Mouse (Mus musculus): ENCODE data around the gene Wnt9a.
"Not testable (repeated sequence)": the region's sequence is repeated elsewhere in the genome, so short reads cannot be mapped to it uniquely, and the experiment has no call there.

The Wnt9a gene

DNA sequence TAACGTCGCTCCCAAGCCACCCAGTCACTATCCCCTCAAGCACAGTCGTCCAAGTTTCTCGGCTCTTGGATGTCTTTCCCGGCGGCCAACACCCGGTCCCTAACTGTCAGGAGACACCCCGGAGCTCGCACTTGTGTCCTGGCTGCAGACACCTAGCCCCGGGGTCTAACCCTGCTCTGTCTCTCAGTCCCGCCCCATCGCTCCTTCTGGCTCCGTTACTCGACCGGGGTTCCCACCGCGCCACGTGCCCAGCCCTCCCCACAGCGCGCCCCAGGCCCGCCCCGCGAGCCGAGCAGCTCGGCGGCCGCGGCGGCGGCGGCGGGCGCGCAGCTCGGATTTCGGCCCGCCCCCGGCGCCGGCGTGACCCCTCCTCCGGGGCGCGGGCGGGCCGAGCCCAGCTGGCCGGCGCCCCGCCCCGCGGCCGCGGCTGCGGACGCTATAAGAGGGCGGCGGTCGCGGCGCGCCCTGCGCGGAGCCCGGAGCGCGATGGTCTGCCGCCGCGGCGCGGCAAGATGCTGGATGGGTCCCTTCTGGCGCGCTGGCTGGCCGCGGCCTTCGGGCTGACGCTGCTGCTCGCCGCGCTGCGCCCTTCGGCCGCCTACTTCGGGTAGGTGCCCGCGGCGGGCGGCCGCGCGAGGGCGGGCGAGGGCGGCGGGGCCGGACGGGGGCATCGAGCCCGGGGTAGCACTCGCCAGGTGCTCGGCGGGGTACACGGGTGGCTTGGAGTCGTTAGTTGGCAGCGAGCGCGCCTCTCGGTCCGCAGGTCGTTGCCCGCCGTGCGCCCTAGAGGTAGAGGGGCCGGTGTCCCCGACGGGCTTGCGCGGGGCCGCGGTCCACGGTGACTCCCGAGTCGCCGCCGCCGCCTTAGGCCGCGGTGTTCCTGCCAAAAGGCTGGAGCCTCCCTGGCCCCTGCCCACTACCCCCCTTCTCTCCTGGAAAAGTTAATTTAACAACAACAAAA lies at the start of gene Wnt9a:
Wnt9a (plus strand) TSS at position 468 of the 961 bp plus-strand sequence.
- peak; percentile 57 to 68 for DNase-seq

DNA sequence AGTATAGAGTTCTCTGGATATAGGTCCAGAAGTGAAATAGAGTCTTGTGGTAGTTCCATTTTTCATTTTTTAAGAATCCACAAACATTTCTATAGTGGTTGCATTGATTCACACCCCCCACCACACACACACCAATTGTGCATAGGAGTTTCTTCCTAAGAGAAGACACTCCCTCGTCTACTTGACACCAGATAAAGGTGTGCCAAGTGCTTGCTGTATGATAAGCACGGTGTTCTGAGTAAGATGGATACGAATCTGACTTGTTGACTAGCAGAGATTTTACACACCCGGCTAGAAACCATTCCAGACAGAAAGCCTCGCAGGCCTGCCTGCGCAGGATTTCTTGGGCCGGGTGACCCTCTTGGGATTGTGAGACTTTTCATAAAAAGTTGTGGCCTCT lies 47.1 kb upstream of the Wnt9a start:
- no peak for DNase-seq

DNA sequence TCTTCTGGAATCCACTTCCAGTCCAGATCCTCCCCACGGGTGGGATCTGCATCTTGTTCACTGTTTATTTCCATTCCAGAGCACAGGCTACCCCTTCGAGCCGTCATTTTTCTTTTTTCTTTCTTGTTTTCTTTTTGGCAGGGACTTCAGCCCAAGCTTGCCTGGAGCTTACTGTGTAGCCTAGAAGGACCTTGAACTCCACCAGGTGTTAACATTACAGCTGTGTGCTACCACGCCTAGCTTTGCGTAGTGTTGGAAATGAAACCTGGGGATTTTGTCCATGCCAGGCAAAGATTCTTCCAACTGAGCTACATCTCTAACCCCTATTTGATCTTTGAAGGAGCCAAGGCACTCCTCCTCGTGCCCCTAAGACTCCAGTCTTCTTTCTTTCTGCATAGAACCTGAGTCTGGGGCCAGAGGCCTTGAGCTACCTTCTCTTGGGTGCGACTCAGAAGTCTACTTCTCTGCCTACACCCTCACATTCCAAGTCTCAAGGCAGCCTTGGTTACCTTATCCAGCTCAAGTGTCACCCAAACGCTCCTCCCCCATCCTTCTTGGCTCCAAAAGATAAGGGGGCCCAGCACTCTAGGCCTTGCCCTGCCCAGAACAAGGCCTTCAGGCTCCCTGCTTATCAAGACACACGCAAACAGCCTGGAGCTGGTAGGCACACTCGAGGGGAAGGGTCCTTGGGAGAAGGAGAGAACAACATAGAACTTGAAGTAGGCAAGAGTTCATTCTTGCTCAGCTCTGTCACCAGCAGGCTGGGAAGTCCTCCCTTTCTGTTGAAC lies 45.8 kb upstream of the Wnt9a start:
- DNase-seq = no peak

DNA sequence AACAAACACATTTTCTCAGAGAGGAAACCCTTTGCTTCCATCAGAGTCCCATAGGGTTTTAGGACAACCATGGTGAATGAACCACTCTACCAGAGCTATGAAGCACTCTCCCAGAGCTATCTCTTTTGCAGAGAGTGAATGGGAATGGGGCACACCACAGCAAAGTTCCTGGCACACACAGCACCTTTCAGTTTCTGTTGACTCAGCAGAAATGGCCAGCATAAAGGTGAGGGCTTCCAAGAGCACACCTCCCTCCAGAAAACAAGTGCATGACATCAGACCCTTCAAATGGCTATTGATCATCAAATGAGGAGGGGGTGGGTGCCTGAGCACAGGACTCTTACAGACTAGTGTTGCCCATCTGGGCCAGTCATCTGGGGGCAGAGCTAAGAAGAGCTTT lies 44.4 kb upstream of the Wnt9a start:
- no peak for DNase-seq

DNA sequence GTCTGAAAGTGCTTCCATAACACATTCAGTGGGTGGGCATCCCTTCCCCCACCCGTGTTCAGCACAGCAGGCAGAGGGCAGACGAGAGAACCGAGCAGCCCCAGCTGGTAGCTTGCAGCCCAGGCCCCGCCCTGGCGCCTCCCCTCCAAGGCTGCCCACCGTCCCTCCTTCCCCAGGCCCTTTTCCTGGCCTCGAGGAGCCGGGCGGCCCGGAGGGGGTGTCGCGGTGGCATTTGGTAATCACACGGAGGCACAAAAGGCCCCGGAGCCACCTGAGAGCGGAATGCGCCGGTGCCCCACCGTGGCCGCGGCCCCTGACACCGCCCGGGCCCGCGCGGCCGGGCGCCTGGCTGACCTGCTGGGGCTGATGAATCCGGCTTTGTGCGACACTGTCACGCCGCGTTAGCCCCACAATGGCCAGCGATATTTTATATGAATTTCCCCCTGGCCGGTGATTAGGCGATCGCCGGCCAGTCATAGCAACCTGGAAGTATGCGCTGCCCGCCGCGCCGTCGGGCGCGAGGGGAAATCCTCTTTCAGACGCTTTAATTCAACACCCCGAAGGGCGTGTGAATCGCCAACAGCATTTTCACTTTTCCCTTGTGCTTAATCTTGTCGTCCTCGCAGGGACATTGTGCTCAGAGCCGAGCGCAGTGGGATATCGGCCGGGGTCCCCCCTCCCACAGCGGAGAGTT lies 42.7 kb upstream of the Wnt9a start:
- DNase-seq = peak; percentile 79 to 84

DNA sequence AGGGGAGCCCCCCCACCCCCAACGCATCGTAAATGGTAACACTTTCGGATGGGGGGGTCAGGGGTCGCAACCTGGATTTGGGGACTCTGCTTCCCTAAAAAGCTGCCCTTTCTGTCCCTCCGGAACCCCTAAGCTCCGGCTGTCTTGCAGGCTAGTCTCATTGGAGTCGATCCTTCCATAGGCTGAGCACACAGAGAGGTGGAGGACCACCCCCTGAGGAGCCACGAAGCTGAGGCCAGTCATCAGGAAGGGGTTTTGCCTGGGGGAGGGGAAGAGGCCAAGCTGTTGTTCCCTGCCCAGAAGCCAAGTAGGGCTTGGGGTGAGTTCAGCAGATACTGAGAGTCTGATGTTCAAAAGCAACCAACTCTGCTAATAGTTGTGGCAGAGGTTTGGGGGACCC lies 42.1 kb upstream of the Wnt9a start:
- DNase-seq = peak; percentile 61 to 69

DNA sequence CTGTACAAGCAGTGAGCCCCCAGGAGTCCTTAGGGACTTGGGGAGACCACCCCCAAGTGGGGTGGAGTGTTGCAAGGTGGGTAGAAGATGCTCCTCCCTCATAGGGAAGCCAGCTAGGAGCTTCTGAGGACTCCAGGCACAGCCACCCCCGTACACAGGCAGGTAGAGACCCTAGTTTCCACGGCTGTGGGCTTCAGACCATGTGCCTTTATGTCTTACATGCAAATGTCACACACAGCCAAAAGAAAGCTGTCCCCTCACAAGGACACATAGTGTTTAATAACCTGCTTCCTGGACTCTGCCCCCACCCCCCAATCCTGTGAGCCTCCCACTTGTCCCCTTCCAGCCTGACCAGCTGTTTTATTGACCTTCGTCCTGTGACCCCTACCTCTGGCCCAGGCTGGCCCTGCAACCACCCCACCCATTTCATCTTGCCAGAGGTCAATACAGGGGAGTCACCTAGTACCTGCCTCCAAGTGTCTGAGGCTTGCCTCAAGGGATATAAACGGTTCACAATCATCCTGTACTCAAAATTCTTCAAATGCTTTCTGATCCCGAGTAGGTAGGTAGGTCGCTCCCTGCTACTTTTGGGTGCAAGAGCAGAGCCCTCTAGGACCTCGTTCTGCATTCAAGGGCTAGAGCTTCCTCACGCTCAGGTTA lies 41.4 kb upstream of the Wnt9a start:
- no peak for DNase-seq

DNA sequence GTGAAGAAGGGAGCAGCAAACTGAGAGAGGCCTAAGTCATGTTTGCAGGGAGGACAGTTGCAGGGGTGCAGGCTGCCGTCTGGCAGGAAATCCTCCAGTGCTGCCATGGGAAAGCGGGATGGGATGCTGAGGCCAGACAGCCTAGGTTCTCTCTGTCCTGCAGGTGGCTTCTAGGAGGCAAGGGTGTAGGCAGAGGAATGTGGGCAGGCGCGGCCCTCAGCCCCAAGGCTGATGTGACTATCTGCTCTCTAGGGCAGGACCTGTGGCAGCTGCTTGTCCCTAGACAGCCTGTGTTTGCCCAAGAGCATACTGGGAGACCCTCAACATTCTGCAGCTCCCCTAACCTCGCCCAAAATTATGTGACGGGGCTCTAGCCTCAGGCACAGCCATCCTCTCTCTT lies 40.0 kb upstream of the Wnt9a start:
- DNase-seq = no peak

DNA sequence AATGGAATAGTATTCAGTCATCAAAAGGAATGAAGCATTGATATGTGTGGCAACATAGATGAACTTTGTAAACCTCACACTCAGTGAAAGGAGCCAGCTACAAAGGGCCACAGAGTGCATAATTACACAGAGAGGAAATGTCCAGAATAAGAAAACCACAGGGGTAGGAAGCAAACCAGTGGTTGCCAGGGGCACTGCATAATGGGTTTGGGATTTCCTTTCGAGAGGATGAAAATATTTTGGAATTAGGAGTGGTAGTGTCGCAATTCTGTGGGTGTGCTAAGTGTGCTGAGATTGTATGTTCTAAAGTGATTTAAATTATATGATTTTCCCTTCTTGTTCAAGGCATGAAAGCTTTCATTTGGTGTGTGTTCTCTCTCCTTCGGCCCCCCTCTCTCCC lies 32.5 kb upstream of the Wnt9a start:
- DNase-seq = no peak

DNA sequence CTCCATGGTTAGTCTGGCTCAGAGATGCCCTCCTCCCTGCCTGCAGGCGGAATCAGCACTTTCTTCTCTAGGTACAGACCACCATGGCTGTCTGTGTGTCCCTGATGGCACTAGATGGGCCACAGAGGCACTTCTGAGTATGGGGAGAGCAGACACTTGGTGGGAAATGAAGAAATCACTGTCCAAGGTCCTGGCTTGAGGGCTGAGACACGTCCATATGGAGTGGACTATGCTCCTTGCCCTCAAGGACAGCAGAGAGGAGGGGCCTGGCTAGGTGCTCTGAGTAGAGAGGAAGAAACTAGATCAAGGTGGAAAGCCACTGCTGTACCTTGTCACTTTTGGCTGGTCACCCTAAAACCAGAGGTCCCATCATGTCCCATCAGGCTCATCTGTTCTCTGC lies 29.9 kb upstream of the Wnt9a start:
- no peak for DNase-seq

DNA sequence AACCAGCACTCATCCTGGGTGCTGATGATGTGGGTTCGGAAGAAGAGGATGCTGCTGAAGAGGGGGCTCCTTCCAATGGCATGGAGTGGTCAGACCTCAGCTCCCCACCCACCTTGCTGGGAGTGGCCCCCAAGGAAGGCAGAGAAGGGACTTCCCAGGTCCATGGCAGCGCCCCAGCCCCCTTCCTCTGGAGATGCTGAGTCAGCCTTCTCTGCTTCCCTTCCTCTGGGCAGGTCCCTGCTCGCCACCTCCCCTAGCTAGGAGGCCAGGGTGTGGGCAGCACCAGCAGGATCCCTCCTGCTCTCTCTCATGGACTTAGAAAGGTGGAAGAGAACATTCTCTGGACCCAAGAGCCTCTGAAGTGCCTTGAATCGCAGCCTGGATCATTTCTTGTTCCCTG lies 28.7 kb upstream of the Wnt9a start:
- no peak for DNase-seq

DNA sequence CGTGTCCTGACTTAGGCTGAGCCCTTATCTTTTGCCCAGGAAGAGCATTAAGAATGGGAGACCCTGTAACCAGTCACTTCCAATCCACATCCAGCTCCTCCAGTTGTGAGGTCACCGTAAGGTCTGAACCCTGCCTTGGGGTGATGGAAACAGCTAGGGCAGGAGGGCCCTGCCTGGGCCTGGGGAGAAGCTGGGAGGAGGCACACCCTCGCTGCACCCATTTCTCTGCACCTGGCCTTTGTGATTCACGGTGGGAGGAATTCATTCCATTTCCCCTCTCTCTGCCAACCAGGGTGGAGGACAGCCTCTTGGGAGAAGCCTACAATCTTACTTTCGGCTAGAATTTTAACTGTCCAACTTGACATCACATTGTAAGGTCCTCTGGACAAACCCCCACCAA lies 24.6 kb upstream of the Wnt9a start:
- DNase-seq = no peak

DNA sequence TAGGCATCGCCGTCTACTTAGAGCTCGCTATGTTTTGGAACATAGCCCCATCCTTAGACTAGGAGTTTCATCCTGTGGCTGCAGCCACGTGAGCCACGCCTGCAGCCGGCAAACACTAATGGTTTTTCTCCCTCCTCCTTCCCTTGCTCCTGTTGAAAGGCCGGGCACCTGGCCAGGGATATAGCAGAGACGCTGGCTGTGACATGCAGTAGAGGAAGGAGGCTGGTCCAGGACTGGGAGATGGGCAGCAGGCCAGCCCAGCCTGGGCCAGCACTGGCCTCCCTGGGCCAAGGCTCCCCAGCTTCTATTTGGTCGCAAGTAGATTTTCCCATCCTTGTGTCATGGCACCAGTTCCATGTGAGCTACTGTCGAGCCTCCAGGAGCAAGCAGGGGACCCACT lies 23.8 kb upstream of the Wnt9a start:
- peak; percentile 91 to 95 for DNase-seq

DNA sequence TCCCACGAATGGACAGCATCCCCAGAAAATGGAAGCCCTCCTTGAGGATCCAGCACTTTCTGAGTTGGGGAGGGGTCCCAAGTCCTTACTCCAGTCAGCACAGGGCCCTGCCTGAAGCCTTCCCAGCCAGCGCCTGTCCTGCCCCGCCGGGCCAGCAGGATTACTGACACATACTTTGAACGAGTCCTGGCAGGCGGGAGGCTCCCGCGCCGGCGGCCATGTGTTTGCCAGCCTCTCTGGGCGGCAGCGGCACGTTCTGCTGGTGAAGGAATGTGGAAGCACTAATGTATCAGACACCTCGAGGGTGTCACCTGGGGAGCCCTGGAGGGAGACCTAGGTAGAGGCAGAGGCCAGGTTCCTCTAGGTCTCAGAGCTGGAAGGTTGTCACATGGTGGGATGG lies 22.6 kb upstream of the Wnt9a start:
- DNase-seq = peak; percentile 53 to 61

DNA sequence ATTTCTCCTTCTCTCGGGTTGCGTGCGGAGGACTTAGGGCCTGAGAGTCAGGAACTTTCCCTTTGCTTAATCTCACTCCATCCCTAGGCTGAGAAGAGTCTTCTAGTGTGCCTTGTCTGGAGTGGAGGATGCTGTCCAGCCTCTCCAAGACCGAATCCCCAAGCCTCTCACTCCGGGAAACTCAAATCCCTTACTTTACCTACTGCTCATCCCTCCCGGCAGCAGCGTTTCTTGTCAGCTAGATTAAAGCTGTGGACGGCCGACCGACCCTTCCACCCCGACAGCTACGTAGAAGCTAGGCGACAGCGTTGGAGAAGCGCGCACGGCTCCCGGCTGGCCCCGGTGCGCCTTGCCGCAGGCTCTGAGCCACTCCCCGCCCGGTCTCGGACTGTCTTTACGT lies 17.0 kb upstream of the Wnt9a start:
- no peak for DNase-seq

DNA sequence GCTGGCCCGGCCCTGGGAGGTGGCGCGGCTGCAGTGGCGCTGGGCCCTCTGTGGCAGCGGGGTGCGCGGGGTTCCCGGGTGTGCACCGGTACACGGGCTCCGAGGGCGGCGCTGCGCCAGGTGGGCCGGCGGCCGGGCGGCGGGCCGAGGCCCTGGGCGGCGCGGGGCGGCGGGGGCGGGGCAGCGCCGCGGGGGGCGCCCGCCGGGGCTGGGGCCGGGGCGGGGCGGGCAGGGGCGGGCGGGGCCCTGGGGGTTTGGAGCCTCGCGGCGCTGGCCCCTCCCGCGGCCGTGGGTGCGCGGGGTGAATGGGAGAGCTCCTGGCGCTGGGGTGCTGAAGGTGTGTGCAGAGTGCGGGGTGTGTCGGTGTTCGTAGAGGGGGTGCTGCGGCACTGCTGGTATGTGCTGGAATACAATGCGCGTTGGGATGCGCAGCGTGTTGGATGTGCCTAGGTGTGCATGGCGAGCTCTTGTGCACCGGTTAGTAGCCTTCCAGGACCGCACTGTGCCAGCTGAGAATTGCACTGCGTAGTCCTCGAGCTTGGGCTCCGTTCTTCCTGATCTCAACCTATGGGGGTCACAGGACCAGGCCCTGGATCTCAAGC lies 15.9 kb upstream of the Wnt9a start, which contains the start of gene Wnt3a:
Wnt3a (minus strand) TSS at position 51 of the 602 bp plus-strand sequence.
- DNase-seq = no peak

DNA sequence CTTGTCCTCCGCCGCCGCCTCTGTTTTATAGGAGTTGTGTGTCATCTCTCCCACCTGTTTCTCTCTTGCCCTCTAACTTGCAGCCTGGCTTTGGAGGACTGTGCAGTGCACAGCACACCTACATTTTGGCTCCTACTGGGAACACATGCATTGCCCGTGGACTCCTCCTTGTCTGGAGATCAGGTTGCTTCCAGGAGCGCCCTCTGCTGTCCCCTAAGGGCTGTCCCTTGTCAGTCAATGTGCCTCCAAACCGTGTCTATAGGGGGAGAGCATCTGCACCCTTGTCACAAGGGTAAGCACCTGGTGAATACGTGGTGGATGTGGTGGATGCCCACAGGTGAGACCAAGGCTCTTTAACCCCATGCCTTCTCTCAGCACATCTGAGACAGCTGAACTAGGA lies 13.1 kb upstream of the Wnt9a start:
- peak; percentile 78 to 80 for DNase-seq

DNA sequence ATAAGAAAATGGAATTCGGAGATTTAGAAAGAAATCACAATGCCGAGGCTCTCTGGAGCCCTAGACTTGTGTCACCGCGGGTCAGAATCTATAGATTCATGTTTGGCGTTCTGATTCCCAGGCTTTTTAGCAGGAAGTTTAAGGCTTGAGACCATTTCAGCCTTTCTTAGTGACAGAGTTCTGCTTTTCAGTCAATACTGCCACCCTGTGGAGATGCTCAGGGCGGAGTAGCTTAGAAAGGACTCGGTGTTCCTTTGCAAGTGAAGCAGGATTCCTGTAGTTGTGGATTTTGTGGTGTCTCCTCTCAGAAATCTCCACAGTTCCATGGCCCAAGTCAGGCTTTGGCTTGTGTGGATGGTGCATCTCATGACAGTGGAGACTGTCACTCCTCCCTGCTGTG lies 8.8 kb upstream of the Wnt9a start:
- peak; percentile 84 to 86 for DNase-seq

DNA sequence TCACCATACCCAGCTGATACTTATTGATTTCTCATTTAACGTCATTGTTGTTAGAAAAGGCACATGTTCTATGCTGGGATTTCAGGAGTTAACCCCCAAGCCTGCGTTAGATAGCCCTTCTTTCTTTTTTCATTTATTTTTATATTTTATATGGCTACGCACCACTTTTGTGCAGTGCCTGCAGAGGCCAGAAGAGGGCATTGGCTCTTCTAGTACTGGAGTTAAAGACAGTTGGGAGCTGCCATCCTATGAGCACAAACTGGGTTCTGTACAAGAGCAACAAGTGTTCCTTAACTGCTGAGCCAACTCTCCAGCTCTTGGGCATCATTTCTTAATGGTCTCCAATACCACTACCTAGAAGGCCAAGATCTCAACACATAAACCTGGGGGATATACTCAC lies 6.5 kb upstream of the Wnt9a start:
- DNase-seq = peak; percentile 59 to 61

DNA sequence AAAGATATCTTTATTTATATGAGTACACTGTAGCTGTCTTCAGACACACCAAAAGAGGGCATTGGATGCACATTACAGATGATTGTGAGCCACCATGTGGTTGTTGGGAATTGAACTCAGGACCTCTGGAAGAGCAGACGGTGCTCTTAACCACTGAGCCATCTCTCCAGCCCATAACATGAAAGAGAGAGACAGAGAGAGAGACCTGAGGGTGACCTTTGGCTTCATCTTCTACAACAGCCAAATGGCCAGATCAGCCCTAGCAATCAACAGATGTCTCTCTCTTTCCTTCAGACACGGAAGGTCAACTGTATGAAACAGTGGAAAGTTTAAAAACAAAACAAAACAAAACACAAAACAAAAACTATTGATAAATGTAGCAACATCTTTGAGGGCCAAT lies 5.7 kb upstream of the Wnt9a start:
- not testable (repeated sequence) for DNase-seq

DNA sequence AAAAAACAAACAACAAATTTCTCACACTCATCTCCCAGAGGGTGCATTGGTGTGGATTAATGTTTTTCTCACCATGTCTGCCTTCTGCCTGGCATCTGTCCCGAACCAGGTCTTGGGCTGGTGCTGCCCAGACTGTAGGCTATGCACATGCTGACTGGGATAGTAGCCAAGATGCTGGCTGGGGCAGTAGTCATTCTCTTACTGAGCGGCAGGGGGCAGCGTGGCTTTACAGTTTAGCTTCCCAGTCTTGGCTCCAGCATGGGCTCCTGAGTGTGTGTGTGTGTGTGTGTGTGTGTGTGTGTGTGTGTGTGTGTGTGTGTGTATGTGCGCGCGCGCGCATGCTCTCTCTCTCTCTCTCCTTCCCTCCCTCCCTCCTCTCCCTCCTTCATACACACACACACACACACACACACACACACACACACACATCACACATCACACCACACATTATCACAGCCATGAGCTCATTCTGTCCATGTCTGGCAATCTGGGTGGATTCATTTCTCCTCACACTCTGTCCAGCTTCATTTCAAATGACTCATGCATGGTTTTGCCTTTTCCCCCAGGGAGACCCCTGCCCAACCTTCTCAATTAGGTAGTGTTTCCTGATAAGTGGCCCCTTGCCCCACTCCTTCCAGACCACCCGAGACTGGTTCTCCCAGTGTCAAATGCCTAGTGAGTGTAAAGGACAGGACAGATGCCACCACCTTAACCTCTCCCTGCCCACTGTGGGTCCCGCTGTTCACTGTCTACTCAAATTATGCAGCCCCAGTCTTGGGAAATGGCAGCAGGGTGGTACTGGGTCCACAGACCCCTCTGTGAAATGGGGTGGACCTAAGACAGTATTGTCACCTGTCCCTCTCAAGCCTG lies 3.8 kb upstream of the Wnt9a start:
- DNase-seq = peak; percentile 98 to 99
